Mouse (Mus musculus) neural tube, embryonic 15.5 days (tissue): ENCODE results near the gene Sdhc. TPM values are rescaled to one million over a fixed set of nuclear protein-coding genes. Genes with fewer than 3 reads are reported as not detected.
A peak's percentile ranks its signal among the peaks of the same experiment; 100 is the strongest.

Experiments
- ATAC-seq: fragments of 200-750 bp; cut with Nextera tagmentation; 2 replicates; pipeline ENCODE4 v1.8.0; 2017; ENCODE audit warnings: mild to moderate bottlenecking, moderate TSS enrichment, moderate library complexity; ENCODE audit not compliant: low FRiP score
- H3K27ac ChIP-seq: fragments of 300-500 bp; sonication (generic); replicated peaks from 2 replicates; pipeline ENCODE4 v1.5.1; 2015; ENCODE audit warnings: mild to moderate bottlenecking, inconsistent platforms
- H3K27me3 ChIP-seq: fragments of 300-500 bp; sonication (generic); replicated peaks from 2 replicates; pipeline ENCODE4 v1.6.1; 2015; ENCODE audit warnings: inconsistent platforms
- H3K36me3 ChIP-seq: fragments of 300-500 bp; sonication (generic); 2 replicates; pipeline ENCODE4 v1.6.1; 2015; ENCODE audit warnings: inconsistent platforms
- H3K4me1 ChIP-seq: fragments of 300-500 bp; sonication (generic); 2 replicates; pipeline ENCODE4 v1.6.1; 2015; ENCODE audit warnings: inconsistent platforms
- H3K4me2 ChIP-seq: fragments of 300-500 bp; sonication (generic); 2 replicates; pipeline ENCODE4 v1.6.1; 2015; ENCODE audit warnings: inconsistent platforms, mild to moderate bottlenecking, moderate library complexity
- H3K4me3 ChIP-seq: fragments of 300-500 bp; sonication (generic); replicated peaks from 2 replicates; pipeline ENCODE4 v1.5.1; 2015; ENCODE audit warnings: mild to moderate bottlenecking, inconsistent platforms
- H3K9ac ChIP-seq: fragments of 300-500 bp; sonication (generic); replicated peaks from 2 replicates; pipeline ENCODE4 v1.6.1; 2015; ENCODE audit warnings: mild to moderate bottlenecking, inconsistent platforms
- H3K9me3 ChIP-seq: fragments of 300-500 bp; sonication (generic); replicated peaks from 2 replicates; pipeline ENCODE4 v1.6.1; 2016; ENCODE audit warnings: inconsistent platforms
- WGBS: fragments of 180-500 bp; shearing (Covaris S2); methylation state at CpG from one replicate; pipeline ENCODE4 v1.1.7; 2015; ENCODE audit warnings: mixed read lengths; 5-methylcytosine and 5-hydroxymethylcytosine counted together
- polyA plus RNA-seq: library from polyadenylated mRNA; unstranded; fragments of >200 nt; fragmentation: Nextera tagmentation; extraction: Ambion mirVana; gene quantifications from 2 replicates; pipeline ENCODE4 v1.2.1, GENCODE M21; 2015

Sdhc gene
- polyA plus RNA-seq, 1 experiment from 2014 or later = 311 TPM

DNA sequence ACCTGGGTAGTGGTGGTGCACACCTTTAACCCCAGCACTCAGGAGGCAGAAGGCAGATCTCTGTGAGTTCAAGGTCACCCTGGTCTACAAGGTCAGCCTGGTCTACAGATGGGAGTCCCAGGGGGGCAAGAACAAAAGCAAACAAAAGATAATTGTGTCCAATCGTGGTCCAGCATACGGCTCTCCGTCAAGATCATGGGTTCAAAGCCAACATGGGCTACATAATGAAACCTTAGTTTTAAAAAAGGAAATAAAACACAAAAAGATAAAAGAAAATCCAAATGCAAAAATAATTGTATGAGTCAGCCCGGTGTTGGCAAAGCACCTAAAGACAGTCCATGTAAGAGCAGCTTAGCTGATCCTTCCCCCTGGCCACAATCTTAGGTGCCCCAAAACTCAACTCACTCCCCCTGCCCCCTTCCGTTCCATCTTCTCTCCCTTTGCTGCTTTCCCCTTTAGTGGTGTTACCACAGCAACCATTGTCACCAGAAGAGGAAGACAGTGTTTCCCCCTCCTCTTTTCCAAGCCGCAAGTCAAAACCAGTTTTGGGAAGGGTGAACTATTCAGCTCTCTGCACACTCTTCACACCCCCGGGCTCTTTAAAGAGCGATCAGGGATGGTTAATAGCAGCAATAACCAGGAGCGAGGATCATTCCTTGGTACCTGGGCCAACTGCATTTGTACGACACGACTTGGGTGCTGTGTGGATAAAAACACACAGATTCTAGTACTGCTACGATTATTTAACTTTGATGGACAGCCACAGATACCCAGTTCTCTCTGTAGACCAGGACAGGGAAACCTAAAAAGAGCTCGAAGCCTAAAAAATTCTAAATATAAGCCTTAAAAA, 37.7 kb upstream of the Sdhc start:
- Histone ChIP-seq H3K27me3 (no peaks in the 10 kb centered on the region), H3K27ac (no peak overlapping the region), H3K4me1 (peaks cover 39% of the 10 kb centered on the region), H3K4me2 (peak overlapping the region; percentile 9; the same call in 1 of the 2 replicates), H3K9me3 (no peaks in the 10 kb centered on the region), H3K36me3 (no peaks in the 10 kb centered on the region), H3K9ac (no peak overlapping the region), H3K4me3 (no peak overlapping the region)
- 24% methylated on average over 13 of the region's 13 CpGs for WGBS
- ATAC-seq = no peak

GRCm38 (mm10) chr1:171185655-171186054, 35.3 kb upstream of the Sdhc start:
- Histone ChIP-seq H3K4me1 (peaks cover 30% of the 10 kb centered on the region), H3K9me3 (no peaks in the 10 kb centered on the region), H3K36me3 (no peaks in the 10 kb centered on the region), H3K4me3 (no peak overlapping the region), H3K4me2 (peak overlapping the region; percentile 1; the same call in 1 of the 2 replicates), H3K27me3 (no peaks in the 10 kb centered on the region), H3K27ac (no peak overlapping the region; the same call in 1 of the 2 replicates), H3K9ac (no peak overlapping the region)
- ATAC-seq = peak; percentile 62
- WGBS = 50% methylated on average over 8 of the region's 8 CpGs

- no peaks in the 10 kb centered on the region for H3K36me3 ChIP-seq
- H3K4me1 ChIP-seq = peaks cover 25% of the 10 kb centered on the region
- no peak overlapping the region for H3K27ac ChIP-seq
- no peaks in the 10 kb centered on the region for H3K27me3 ChIP-seq
- no peak overlapping the region for H3K4me2 ChIP-seq
- ATAC-seq = no peak
- 83% methylated on average over 7 of the region's 7 CpGs for WGBS
- no peaks in the 10 kb centered on the region for H3K9me3 ChIP-seq
- H3K4me3 ChIP-seq = no peak overlapping the region
- H3K9ac ChIP-seq = no peak overlapping the region
Observed at GRCm38 (mm10) chr1:171184314-171184713, 33.9 kb upstream of the Sdhc start.

DNA sequence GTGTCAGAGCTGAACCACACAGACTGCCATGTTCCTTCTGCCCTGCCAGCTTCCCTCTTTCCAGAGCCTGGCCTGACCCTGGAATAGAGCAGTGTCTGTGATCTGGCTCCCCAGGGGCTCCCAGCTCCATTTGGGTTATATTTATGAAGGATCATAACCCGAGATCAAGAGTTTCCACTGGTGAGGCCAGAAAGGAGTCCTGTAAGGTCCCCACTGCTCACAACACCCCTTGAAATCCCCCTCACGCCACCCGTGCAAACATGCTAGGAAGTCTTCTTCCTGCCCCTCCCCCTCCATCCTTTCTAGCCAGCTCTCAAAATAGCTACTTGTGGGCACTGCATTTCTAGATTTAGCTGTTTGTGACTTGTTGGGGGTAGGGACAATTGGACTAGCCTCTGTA, 33.2 kb upstream of the Sdhc start:
- peaks cover 18% of the 10 kb centered on the region for H3K4me1 ChIP-seq
- no peaks in the 10 kb centered on the region for H3K27me3 ChIP-seq
- no peaks in the 10 kb centered on the region for H3K9me3 ChIP-seq
- no peak overlapping the region for H3K9ac ChIP-seq
- no peak overlapping the region for H3K4me2 ChIP-seq
- H3K27ac ChIP-seq = no peak overlapping the region
- no peaks in the 10 kb centered on the region for H3K36me3 ChIP-seq
- no peak for ATAC-seq
- WGBS = 72% methylated on average over 3 of the region's 3 CpGs
- no peak overlapping the region for H3K4me3 ChIP-seq

DNA sequence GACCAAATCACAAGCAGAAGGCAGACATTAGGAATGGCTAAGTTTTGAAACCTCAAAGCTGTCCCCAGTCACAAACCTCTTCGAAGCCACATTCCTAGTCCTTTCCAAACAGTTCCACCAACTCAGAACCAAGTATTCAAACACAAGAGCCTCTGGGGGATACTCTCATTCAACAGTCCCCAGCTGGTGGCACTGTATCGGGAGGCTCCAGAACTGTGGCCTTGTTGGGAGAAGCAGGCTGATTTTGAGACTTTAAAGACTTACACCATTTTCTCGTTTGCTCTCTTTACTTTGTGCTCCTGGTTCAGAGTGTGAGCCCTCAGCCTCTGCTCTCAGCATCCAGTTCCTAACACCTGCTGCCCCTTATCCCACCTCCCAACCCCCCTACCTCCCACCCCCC, 32.6 kb upstream of the Sdhc start:
- Histone ChIP-seq H3K9me3 (no peaks in the 10 kb centered on the region), H3K4me2 (no peak overlapping the region), H3K4me3 (no peak overlapping the region), H3K27ac (no peak overlapping the region), H3K27me3 (no peaks in the 10 kb centered on the region), H3K9ac (no peak overlapping the region), H3K36me3 (no peaks in the 10 kb centered on the region), H3K4me1 (peaks cover 12% of the 10 kb centered on the region)
- no peak for ATAC-seq
- 87% methylated on average over 3 of the region's 3 CpGs for WGBS

DNA sequence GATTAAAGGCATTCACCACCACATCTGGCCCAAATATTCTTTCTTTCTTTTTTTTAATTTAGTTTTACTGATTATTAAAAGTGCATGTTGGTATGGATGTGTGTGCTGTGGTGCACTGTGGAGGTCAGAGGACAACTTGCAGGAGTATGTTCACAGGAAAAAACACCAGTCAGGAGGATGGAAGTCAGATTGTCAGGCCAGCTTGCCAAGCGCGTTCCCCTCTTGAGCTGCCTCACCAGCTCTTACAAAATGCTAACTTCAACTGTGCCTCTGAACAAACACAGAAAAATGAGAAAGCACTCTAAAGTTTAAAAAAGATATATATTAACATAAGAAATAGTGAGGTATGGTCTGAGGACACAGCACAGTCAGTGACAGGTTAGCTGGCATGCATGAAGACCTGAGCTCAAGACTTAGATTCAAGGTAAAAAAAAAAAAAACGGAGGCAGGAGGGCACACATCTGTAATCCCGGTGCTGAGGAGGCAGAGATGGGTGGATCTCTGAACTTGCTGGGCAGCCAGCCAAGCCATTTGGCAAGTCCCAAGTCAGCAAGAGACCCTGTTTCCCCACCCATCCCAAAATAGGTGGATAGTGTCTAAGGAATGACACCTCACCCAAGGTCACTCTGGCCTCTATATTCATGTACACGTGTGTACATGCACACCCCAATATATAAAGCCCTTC, 29.2 kb upstream of the Sdhc start:
- no peak overlapping the region for H3K27ac ChIP-seq
- H3K27me3 ChIP-seq = 0 out of 2 replicates have a peak, but pooled peaks cover 4% of the 10 kb centered on the region
- no peak overlapping the region for H3K9ac ChIP-seq
- H3K4me2 ChIP-seq = no peak overlapping the region
- no peaks in the 10 kb centered on the region for H3K9me3 ChIP-seq
- H3K36me3 ChIP-seq = no peaks in the 10 kb centered on the region
- 76% methylated on average over 5 of the region's 5 CpGs for WGBS
- ATAC-seq = no peak
- no peaks in the 10 kb centered on the region for H3K4me1 ChIP-seq
- no peak overlapping the region for H3K4me3 ChIP-seq

GRCm38 (mm10) chr1:171172779-171173178, 22.4 kb upstream of the Sdhc start:
- no peak overlapping the region for H3K9ac ChIP-seq
- no peak overlapping the region for H3K4me3 ChIP-seq
- H3K36me3 ChIP-seq = no peaks in the 10 kb centered on the region
- ATAC-seq = no peak
- H3K27ac ChIP-seq = no peak overlapping the region
- 95% methylated on average over 8 of the region's 8 CpGs for WGBS
- no peaks in the 10 kb centered on the region for H3K9me3 ChIP-seq
- H3K4me1 ChIP-seq = no peaks in the 10 kb centered on the region
- H3K4me2 ChIP-seq = no peak overlapping the region
- 0 out of 2 replicates have a peak, but pooled peaks cover 4% of the 10 kb centered on the region for H3K27me3 ChIP-seq

DNA sequence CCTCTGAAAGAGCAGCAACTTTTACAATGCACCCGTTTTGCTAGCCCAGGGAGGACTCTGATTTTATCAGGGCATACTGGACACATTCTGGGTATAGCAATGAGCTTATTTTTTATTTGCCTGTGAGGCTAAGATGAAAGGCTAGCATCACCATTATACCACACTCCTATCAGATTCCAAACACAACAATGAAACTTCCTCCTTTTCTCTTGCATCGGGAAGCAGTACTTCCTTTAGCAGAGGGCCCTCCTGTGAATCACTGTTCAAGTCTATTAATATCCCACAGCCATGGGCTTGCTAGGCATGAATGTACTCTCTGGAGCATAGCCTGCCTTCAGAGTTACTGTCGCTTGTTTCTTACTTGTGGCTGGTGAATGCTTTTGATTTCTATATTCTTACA, 20.7 kb upstream of the Sdhc start:
- Histone ChIP-seq H3K4me3 (no peak overlapping the region), H3K27me3 (no peaks in the 10 kb centered on the region), H3K36me3 (no peaks in the 10 kb centered on the region), H3K27ac (no peak overlapping the region), H3K4me2 (no peak overlapping the region), H3K4me1 (no peaks in the 10 kb centered on the region), H3K9me3 (no peaks in the 10 kb centered on the region), H3K9ac (no peak overlapping the region)
- WGBS = 63% methylated on average over 3 of the region's 3 CpGs
- no peak for ATAC-seq

- no peaks in the 10 kb centered on the region for H3K36me3 ChIP-seq
- 68% methylated on average over 3 of the region's 3 CpGs for whole genome bisulfite sequencing
- ATAC-seq = no peak
- no peak overlapping the region for H3K9ac ChIP-seq
- H3K27ac ChIP-seq = no peak overlapping the region
- H3K27me3 ChIP-seq = 0 out of 2 replicates have a peak, but pooled peaks cover 2% of the 10 kb centered on the region
- H3K4me2 ChIP-seq = no peak overlapping the region
- no peaks in the 10 kb centered on the region for H3K9me3 ChIP-seq
- no peak overlapping the region for H3K4me3 ChIP-seq
- no peaks in the 10 kb centered on the region for H3K4me1 ChIP-seq
Observed at GRCm38 (mm10) chr1:171169913-171170312, 19.5 kb upstream of the Sdhc start.

DNA sequence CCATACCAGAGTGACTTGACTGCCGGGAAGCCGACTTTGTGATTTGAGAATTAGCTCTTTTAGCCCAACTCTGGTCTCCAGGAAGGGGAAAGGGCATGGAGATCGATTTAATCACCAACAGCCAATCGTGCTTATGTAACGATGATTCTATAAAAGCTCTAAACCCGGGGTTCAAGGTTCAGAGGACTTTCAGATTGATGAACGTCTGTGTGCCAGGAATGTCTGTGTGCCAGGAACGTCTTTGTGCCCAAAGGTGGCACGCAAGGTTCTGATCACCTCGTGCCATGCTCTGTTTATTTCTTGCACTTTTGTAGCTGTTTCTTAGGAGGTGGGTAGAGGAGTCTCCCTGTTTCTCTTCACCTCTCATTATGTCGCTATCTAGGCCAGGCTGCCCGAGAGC, 18.5 kb upstream of the Sdhc start:
- H3K4me2 ChIP-seq = no peak overlapping the region
- H3K4me3 ChIP-seq = no peak overlapping the region
- no peaks in the 10 kb centered on the region for H3K4me1 ChIP-seq
- no peaks in the 10 kb centered on the region for H3K36me3 ChIP-seq
- H3K9me3 ChIP-seq = no peaks in the 10 kb centered on the region
- WGBS = 91% methylated on average over 12 of the region's 12 CpGs
- H3K27ac ChIP-seq = no peak overlapping the region
- no peak for ATAC-seq
- no peak overlapping the region for H3K9ac ChIP-seq
- 0 out of 2 replicates have a peak, but pooled peaks cover 2% of the 10 kb centered on the region for H3K27me3 ChIP-seq

GRCm38 (mm10) chr1:171165629-171166345, 15.4 kb upstream of the Sdhc start:
- 70% methylated on average over 5 of the region's 5 CpGs for WGBS
- Histone ChIP-seq H3K27ac (no peak overlapping the region), H3K4me1 (no peaks in the 10 kb centered on the region), H3K9ac (no peak overlapping the region), H3K27me3 (0 out of 2 replicates have a peak, but pooled peaks cover 2% of the 10 kb centered on the region), H3K9me3 (no peaks in the 10 kb centered on the region), H3K4me3 (no peak overlapping the region), H3K36me3 (no peaks in the 10 kb centered on the region), H3K4me2 (no peak overlapping the region)
- ATAC-seq = no peak
